Mouse (Mus musculus) small intestine, adult 2 months (tissue): Measurements from ENCODE around the gene Patj. TPM values are rescaled to one million over a fixed set of nuclear protein-coding genes. Genes with fewer than 3 reads are reported as not detected.

Source experiments
- H3K27ac ChIP-seq: fragments of 200-500 bp; 2 replicates; pipeline ENCODE4 v1.5.1; 2012; ENCODE audit warnings: low read depth, low read length, control low read depth, inconsistent platforms; ENCODE audit not compliant: insufficient read depth
- H3K27me3 ChIP-seq: fragments of 200-500 bp; 2 replicates; pipeline ENCODE4 v1.6.1; 2012; ENCODE audit warnings: mild to moderate bottlenecking, moderate library complexity, low read length, inconsistent platforms; ENCODE audit not compliant: control insufficient read depth, insufficient read depth
- H3K36me3 ChIP-seq: fragments of 200-500 bp; 2 replicates; pipeline ENCODE4 v1.6.1; 2012; ENCODE audit warnings: mild to moderate bottlenecking, low read length, control low read depth, inconsistent platforms; ENCODE audit not compliant: control insufficient read depth, insufficient read depth
- H3K4me1 ChIP-seq: fragments of 200-500 bp; 2 replicates; pipeline ENCODE4 v1.6.1; 2012; ENCODE audit warnings: low read length, inconsistent platforms, mixed read lengths; ENCODE audit not compliant: control insufficient read depth, insufficient read depth, insufficient read length
- H3K4me3 ChIP-seq: fragments of 200-500 bp; 2 replicates; pipeline ENCODE4 v1.5.1; 2012; ENCODE audit warnings: low read depth, mild to moderate bottlenecking, control low read depth, inconsistent platforms, low read length, moderate library complexity
- CTCF ChIP-seq: fragments of 200-500 bp; IDR thresholded peaks from 2 replicates; pipeline ENCODE4 v1.5.1; 2012; ENCODE audit warnings: low read depth, mild to moderate bottlenecking, control low read depth, inconsistent platforms, low read length, moderate library complexity, mixed read lengths; ENCODE audit not compliant: insufficient replicate concordance, insufficient read length; ENCODE audit errors: extremely low read depth
- POLR2A ChIP-seq: fragments of 200-500 bp; IDR thresholded peaks from 2 replicates; pipeline ENCODE4 v1.6.1; 2012; ENCODE audit warnings: low read depth, mild to moderate bottlenecking, control low read depth, inconsistent platforms, low read length, moderate library complexity
- WGBS: fragments of 180-500 bp; shearing (Covaris S2); methylation state at CpG from one replicate; pipeline ENCODE4 v1.1.7; 2018; 5-methylcytosine and 5-hydroxymethylcytosine counted together
- polyA plus RNA-seq: library from polyadenylated mRNA; depleted of rRNA; stranded (reverse); fragments of >200 nt; gene quantifications from 2 replicates; pipeline ENCODE4 v1.2.3, GENCODE M21; 2012

Patj gene
- polyA plus RNA-seq, 1 experiment, result 29.6 TPM

GRCm38 (mm10) chr4:98450308-98450707, 54.7 kb downstream of the Patj start:
- Histone ChIP-seq H3K27me3 (no peaks in the 10 kb centered on the region), H3K27ac (no peak overlapping the region), H3K4me3 (no peak overlapping the region), H3K36me3 (peaks cover 20% of the 10 kb centered on the region), H3K4me1 (peaks cover 5% of the 10 kb centered on the region; the same call in 1 of the 2 replicates)
- TF ChIP-seq CTCF (no peak), POLR2A (no peak)
- 83% methylated on average over 11 of the region's 11 CpGs for WGBS

GRCm38 (mm10) chr4:98450829-98451228, 55.2 kb downstream of the Patj start:
- Histone ChIP-seq H3K27ac (no peak overlapping the region), H3K4me1 (peaks cover 5% of the 10 kb centered on the region; the same call in 1 of the 2 replicates), H3K36me3 (peaks cover 25% of the 10 kb centered on the region), H3K27me3 (no peaks in the 10 kb centered on the region), H3K4me3 (no peak overlapping the region)
- TF ChIP-seq POLR2A, result no peak
- 85% methylated on average over 5 of the region's 5 CpGs for WGBS

GRCm38 (mm10) chr4:98451259-98451658, 55.7 kb downstream of the Patj start:
- TF ChIP-seq POLR2A (no peak), CTCF (no peak)
- 79% methylated on average over 3 of the region's 3 CpGs for WGBS

GRCm38 (mm10) chr4:98452725-98453124, 57.1 kb downstream of the Patj start:
- peaks cover 5% of the 10 kb centered on the region; the same call in 1 of the 2 replicates for H3K4me1 ChIP-seq
- WGBS, result 94% methylated on average over 2 of the region's 2 CpGs
- peaks cover 27% of the 10 kb centered on the region for H3K36me3 ChIP-seq
- TF ChIP-seq POLR2A (no peak), CTCF (no peak)
- H3K27me3 ChIP-seq, result no peaks in the 10 kb centered on the region
- no peak overlapping the region for H3K27ac ChIP-seq
- no peak overlapping the region for H3K4me3 ChIP-seq

More at GRCm38 (mm10) chr4:98451259-98451658, 55.7 kb downstream of the Patj start:
- H3K4me3 ChIP-seq, result no peak overlapping the region
- peaks cover 27% of the 10 kb centered on the region for H3K36me3 ChIP-seq
- peaks cover 5% of the 10 kb centered on the region; the same call in 1 of the 2 replicates for H3K4me1 ChIP-seq
- no peaks in the 10 kb centered on the region for H3K27me3 ChIP-seq
- no peak overlapping the region for H3K27ac ChIP-seq

- 92% methylated on average over 5 of the region's 5 CpGs for WGBS
- Histone ChIP-seq H3K4me3 (no peak overlapping the region), H3K27ac (no peak overlapping the region), H3K36me3 (peaks cover 27% of the 10 kb centered on the region), H3K27me3 (no peaks in the 10 kb centered on the region), H3K4me1 (peaks cover 5% of the 10 kb centered on the region; the same call in 1 of the 2 replicates)
- TF ChIP-seq CTCF (no peak), POLR2A (no peak)
Measured at GRCm38 (mm10) chr4:98453231-98453630, 57.6 kb downstream of the Patj start.

GRCm38 (mm10) chr4:98455352-98455751, 59.8 kb downstream of the Patj start:
- Histone ChIP-seq H3K4me3 (no peak overlapping the region), H3K36me3 (peaks cover 30% of the 10 kb centered on the region), H3K27ac (no peak overlapping the region), H3K27me3 (no peaks in the 10 kb centered on the region), H3K4me1 (no peaks in the 10 kb centered on the region)
- TF ChIP-seq CTCF, result no peak
- no peak for TF ChIP-seq POLR2A
- 86% methylated on average over 2 of the region's 2 CpGs for WGBS

GRCm38 (mm10) chr4:98455910-98456309, 60.3 kb downstream of the Patj start:
- H3K4me1 ChIP-seq, result no peaks in the 10 kb centered on the region
- WGBS, result 89% methylated on average over 8 of the region's 8 CpGs
- H3K36me3 ChIP-seq, result peaks cover 28% of the 10 kb centered on the region
- TF ChIP-seq CTCF, result no peak
- TF ChIP-seq POLR2A, result no peak
- H3K4me3 ChIP-seq, result no peak overlapping the region
- no peak overlapping the region for H3K27ac ChIP-seq
- H3K27me3 ChIP-seq, result no peaks in the 10 kb centered on the region

GRCm38 (mm10) chr4:98461804-98462341, 66.3 kb downstream of the Patj start:
- no peaks in the 10 kb centered on the region for H3K27me3 ChIP-seq
- no peak for TF ChIP-seq POLR2A
- H3K27ac ChIP-seq, result no peak overlapping the region
- no peak overlapping the region for H3K4me3 ChIP-seq
- peaks cover 3% of the 10 kb centered on the region; the same call in 1 of the 2 replicates for H3K4me1 ChIP-seq
- 100% methylated on average over 2 of the region's 2 CpGs for WGBS
- H3K36me3 ChIP-seq, result peaks cover 29% of the 10 kb centered on the region
